Mouse (Mus musculus): ENCODE measurements around the gene Zbtb12. TPM values are rescaled to one million over a fixed set of nuclear protein-coding genes. Genes with fewer than 3 reads are reported as not detected.
"Not testable (repeated sequence)": the region's sequence is repeated elsewhere in the genome, so short reads cannot be mapped to it uniquely, and the experiment has no call there.

Zbtb12 gene
- total RNA-seq, 2 experiments from 2014 or later, result 10.7 to 11.4 TPM

GRCm38 (mm10) chr17:34899890-34900243 is 20.6 kb downstream of the Zbtb12 start:
- DNase-seq (ENCODE audit: low spot score in 2 of 2), result no peak

- not testable (repeated sequence) for DNase-seq (ENCODE audit: low spot score in 2 of 2)
Observed at GRCm38 (mm10) chr17:34900826-34901225, 21.5 kb downstream of the Zbtb12 start.

- DNase-seq (ENCODE audit: low spot score in 2 of 2), result not testable (repeated sequence)
Observed at GRCm38 (mm10) chr17:34901948-34902347, 22.7 kb downstream of the Zbtb12 start.

GRCm38 (mm10) chr17:34902895-34903294 is 23.6 kb downstream of the Zbtb12 start:
- DNase-seq (ENCODE audit: low spot score in 2 of 2), result no peak

GRCm38 (mm10) chr17:34910982-34911381 is 31.7 kb downstream of the Zbtb12 start:
- DNase-seq (ENCODE audit: low spot score in 2 of 2), result no peak

- DNase-seq (ENCODE audit: low spot score in 2 of 2), result peak; percentile 70
Observed at GRCm38 (mm10) chr17:34911945-34912351, 32.7 kb downstream of the Zbtb12 start.

- DNase-seq (ENCODE audit: low spot score in 2 of 2), result no peak
Observed at GRCm38 (mm10) chr17:34913930-34914665, 34.8 kb downstream of the Zbtb12 start, which contains the start of gene Slc44a4. Gene Slc44a4, plus strand, starts transcription at chr17:34914466.

- DNase-seq (ENCODE audit: low spot score in 2 of 2), result no peak
Observed at GRCm38 (mm10) chr17:34915410-34915831, 36.1 kb downstream of the Zbtb12 start.

GRCm38 (mm10) chr17:34916316-34916715 is 37.0 kb downstream of the Zbtb12 start:
- no peak for DNase-seq (ENCODE audit: low spot score in 2 of 2)

GRCm38 (mm10) chr17:34917188-34917587 is 37.9 kb downstream of the Zbtb12 start:
- DNase-seq (ENCODE audit: low spot score in 2 of 2), result no peak

- no peak for DNase-seq (ENCODE audit: low spot score in 2 of 2)
Observed at GRCm38 (mm10) chr17:34922939-34923338, 43.7 kb downstream of the Zbtb12 start.

- no peak for DNase-seq (ENCODE audit: low spot score in 2 of 2)
Observed at GRCm38 (mm10) chr17:34924258-34924657, 45.0 kb downstream of the Zbtb12 start.

- no peak for DNase-seq (ENCODE audit: low spot score in 2 of 2)
Observed at GRCm38 (mm10) chr17:34927306-34928019, 48.2 kb downstream of the Zbtb12 start.

GRCm38 (mm10) chr17:34928841-34929240 is 49.6 kb downstream of the Zbtb12 start:
- DNase-seq (ENCODE audit: low spot score in 2 of 2), result no peak

- peak; percentile 95 to 99 for DNase-seq (ENCODE audit: low spot score in 2 of 2)
Observed at GRCm38 (mm10) chr17:34931061-34931734, 51.9 kb downstream of the Zbtb12 start, which contains the start of gene Neu1. Gene Neu1, plus strand, starts transcription at chr17:34931253.

GRCm38 (mm10) chr17:34931735-34932098 is 52.4 kb downstream of the Zbtb12 start:
- DNase-seq (ENCODE audit: low spot score in 2 of 2), result no peak

- DNase-seq (ENCODE audit: low spot score in 2 of 2), result no peak
Observed at GRCm38 (mm10) chr17:34932287-34932686, 53.0 kb downstream of the Zbtb12 start.

GRCm38 (mm10) chr17:34934031-34934430 is 54.7 kb downstream of the Zbtb12 start:
- DNase-seq (ENCODE audit: low spot score in 2 of 2), result no peak

- no peak for DNase-seq (ENCODE audit: low spot score in 2 of 2)
Observed at GRCm38 (mm10) chr17:34934830-34935229, 55.5 kb downstream of the Zbtb12 start.

GRCm38 (mm10) chr17:34937960-34938505 is 58.8 kb downstream of the Zbtb12 start:
- DNase-seq (ENCODE audit: low spot score in 2 of 2), result no peak

- no peak for DNase-seq (ENCODE audit: low spot score in 2 of 2)
Observed at GRCm38 (mm10) chr17:34941344-34942041, 62.2 kb downstream of the Zbtb12 start.

Measured in gastrocnemius, postnatal 4 days (tissue).